Mouse (Mus musculus): Measurements from ENCODE around the gene Mbtps2.

- TF ChIP-seq EP300 (IDR thresholded peaks at IDR 0.05; ENCODE audit: insufficient read depth, low read depth, low read length) (no peak), CTCF (IDR thresholded peaks at IDR 0.05) (no peak), POLR2A (IDR thresholded peaks at IDR 0.05; ENCODE audit: insufficient read depth, low read depth, low read length) (no peak)
Observed at GRCm38 (mm10) chrX:157595927-157596326, 2.6 kb downstream of the Mbtps2 start.
